Mouse (Mus musculus) brain, embryonic 14.5 days (tissue): ENCODE data around the gene Spen. TPM values are rescaled to one million over a fixed set of nuclear protein-coding genes. Genes with fewer than 3 reads are reported as not detected.
"Not testable (repeated sequence)": the region's sequence is repeated elsewhere in the genome, so short reads cannot be mapped to it uniquely, and the experiment has no call there.

ENCODE experiments used
- DNase-seq: peaks from one replicate; pipeline ENCODE4 v3.0.0-alpha.2; 2011; ENCODE audit warnings: low read depth
- CTCF ChIP-seq: fragments of 200-500 bp; IDR thresholded peaks from 2 replicates; pipeline ENCODE4 v1.5.1; 2012; ENCODE audit warnings: inconsistent platforms, mild to moderate bottlenecking, moderate library complexity, borderline replicate concordance; ENCODE audit not compliant: insufficient read depth, insufficient read length; ENCODE audit errors: extremely low read depth
- POLR2A ChIP-seq: fragments of 200-500 bp; IDR thresholded peaks from 2 replicates; pipeline ENCODE4 v1.6.1; 2012; ENCODE audit warnings: mild to moderate bottlenecking, inconsistent platforms, borderline replicate concordance; ENCODE audit not compliant: poor library complexity, insufficient read depth, insufficient read length, severe bottlenecking; ENCODE audit errors: extremely low read depth
- polyA plus RNA-seq: library from polyadenylated mRNA; depleted of rRNA; stranded (reverse); fragments of >200 nt; gene quantifications from 2 replicates; pipeline ENCODE4 v1.2.3, GENCODE M21; 2012

Gene Spen
- polyA plus RNA-seq, 1 experiment, result 32.7 TPM

DNA sequence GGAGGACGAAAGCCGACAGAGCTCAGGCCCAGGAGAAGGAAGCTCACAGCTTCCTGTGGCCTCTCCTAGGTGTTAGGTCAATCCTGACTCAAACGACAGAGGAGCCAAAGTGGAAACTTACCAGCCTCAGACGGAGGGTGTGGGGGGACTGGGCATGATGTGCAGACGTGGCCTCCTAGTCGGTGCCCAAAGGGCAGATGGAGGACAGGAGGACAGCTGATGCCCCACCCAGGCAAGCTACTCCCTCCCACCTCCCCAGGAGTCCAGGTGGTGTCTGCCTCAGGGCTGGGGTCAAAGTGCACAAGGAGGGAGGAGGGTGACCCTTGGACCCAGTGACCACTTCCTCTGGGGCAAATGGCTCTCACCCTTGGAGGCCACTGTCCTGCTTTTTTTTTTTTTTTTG, 32.9 kb upstream of the Spen start:
- DNase-seq, result no peak
- TF ChIP-seq POLR2A (no peak), CTCF (no peak)

DNA sequence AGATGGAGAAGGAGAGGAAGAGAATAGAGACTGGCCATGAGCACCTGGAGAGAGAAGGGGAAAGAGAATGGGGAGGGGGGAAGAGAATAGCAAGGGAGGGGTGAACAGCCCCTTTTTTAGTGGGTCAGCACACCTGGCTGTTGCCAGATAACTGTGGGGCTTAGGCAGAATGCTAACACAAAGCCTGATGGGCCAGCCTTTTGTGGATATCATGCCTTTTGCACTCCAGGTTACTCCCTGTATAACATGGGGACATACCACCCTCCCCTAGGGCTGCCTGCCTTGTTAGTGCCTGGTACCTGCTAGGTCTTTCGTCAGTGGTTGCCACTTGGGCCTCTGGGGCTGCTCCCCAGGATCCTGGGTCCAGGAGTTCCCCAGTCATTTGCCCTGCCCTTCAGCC, 32.4 kb upstream of the Spen start:
- DNase-seq, result no peak
- TF ChIP-seq CTCF (no peak), POLR2A (no peak)

DNA sequence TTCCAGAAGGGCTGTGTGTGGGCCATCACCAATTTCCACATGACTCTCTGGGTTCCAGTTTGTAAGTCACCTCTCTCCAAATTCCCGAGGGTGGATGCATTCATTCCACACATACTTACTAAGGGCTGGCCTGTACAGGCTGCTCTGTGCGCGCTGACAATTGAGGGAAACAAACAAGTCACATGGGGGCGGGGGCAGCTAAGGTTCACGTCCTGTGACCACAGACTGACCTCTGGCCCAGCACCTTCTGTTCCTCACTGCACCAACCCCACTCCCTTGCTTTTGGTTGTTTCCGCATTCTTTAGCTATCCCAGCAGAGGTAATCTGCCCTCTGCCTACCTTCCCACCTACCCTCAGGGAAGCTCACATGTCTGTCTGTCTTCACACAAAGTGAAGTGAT, 31.6 kb upstream of the Spen start:
- TF ChIP-seq POLR2A (no peak), CTCF (no peak)
- DNase-seq, result no peak

DNA sequence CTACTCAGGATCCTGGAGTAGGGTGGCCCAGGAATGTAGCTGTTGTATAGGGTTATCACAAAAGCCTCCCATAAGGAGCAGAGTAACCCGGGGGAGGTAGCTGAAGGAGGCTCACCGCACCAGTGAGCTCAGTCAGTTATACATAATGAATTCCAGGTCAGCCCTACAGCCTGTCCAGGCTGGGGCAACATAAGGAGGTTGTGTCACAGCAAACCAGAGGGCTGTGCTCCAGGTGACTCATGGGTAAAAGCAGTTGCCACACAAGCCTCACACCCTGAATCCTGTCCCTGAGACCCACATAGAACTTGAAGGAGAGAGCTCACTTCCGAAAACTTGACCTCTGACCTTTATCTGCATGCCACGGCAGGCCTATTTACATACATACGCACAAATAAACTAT, 30.6 kb upstream of the Spen start:
- no peak for DNase-seq
- TF ChIP-seq CTCF (no peak), POLR2A (no peak)

DNA sequence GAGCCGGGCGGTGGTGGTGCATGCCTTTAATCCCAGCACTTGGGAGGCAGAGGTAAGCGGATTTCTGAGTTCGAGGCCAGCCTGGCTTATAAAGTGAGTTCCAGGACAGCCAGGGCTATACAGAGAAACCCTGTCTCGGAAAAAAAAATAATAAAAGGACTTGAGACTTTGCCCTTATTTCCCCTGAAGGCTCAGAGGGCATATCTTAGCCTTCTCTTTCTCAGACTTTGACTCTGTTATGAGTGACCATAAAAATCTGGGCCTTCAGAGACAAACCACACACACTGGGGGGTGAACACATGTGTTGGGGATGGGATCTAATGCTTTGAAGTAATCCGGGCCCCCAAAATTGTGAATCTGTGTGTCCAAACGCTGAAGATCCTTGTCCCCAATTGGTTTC, 28.8 kb upstream of the Spen start:
- not testable (repeated sequence) for DNase-seq

DNA sequence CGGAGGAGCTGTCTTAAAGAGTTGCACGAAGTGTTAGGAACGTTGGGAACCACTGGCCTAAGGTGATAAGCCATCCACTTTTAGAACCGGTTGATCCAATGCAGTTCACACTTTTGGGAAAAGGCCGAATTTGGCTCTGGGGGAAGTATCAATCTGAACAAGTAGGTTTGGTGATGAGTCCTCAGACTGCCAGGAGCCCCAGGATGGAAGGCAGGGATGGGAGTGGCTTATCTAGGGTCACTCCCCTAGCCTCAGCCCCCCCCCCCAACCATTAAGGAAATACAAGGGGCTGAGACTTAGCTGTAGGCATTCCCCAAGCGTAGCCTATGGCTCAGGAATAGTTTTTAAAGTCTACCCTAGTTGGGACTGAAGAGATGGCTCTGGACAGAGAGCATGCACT, 27.8 kb upstream of the Spen start:
- TF ChIP-seq CTCF, result no peak
- DNase-seq, result no peak

DNA sequence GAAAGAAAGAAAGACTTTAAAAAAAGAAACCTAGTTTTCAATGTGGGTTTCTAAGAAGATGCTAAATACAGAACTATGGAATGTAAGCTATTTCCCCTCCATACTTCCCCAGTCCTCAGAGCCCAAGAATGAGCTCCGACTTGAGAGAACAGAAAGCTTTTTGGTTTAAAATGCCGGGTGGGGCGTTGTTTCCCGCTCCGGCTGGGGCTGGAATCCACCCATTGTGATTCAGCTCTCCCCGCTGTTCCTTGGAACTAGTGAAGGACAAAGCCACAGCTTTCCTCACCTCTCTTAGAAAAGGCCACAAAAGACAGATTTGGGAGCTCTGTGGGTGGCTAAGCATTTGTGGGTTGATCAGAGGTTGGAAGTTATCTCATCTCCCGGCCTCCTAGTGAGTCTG, 26.9 kb upstream of the Spen start:
- DNase-seq, result peak; percentile 17
- no peak for TF ChIP-seq POLR2A
- TF ChIP-seq CTCF, result no peak

DNA sequence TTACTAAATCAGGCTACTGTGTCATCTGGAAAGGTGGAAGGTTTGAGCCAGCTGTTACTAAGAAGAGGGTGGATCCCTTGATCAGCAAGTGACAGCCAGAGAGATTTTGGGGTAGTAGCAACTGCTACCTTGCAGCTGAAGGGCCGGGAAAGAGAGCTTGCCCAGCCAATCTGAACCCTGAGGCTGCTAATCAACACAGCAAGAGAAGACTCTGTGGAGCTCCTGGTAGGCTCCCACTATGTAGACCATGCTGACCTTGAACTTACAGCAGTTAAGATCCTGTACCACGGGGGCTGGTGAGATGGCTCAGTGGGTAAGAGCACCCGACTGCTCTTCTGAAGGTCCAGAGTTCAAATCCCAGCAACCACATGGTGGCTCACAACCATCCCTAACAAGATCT, 26.3 kb upstream of the Spen start:
- no peak for DNase-seq
- TF ChIP-seq CTCF (no peak), POLR2A (no peak)

DNA sequence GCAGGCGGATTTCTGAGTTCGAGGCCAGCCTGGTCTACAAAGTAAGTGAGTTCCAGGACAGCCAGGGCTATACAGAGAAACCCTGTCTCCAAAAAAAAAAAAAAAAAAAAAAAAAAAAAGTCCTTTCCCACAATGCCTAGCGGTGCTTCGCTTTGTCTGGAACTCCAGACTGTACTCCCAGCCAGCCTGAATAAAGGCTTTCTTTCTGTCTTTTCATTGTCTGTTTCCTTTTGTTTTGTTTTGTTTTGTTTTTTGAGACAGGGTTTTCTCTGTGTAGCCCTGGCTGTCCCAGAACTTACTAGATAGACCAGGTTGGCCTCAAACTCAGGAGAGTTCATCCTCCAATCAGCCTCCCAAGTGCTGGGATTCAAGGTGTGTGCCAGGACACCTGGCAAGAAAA, 25.8 kb upstream of the Spen start:
- DNase-seq, result no peak
- TF ChIP-seq CTCF (no peak), POLR2A (no peak)

DNA sequence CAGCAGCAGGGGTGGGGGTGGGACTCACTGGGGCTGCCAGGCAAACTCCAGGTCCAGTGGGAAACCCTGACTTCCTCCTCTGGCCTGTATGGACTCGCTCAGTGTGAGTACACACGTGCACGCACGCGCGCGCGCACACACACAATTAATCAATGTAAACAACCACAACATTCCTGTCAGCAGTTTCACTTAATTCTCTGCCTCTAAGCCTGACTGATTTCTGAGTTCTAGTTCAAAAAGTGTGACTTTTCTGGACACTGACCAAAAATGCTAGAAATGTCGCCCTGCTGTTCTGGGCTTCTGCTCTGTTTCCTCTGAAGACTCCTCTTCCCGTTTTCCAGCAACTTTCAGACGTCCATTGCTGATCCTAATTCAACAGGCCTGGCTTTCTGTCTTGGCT, 23.9 kb upstream of the Spen start:
- peak; percentile 20 for DNase-seq
- TF ChIP-seq CTCF, result no peak
- no peak for TF ChIP-seq POLR2A

DNA sequence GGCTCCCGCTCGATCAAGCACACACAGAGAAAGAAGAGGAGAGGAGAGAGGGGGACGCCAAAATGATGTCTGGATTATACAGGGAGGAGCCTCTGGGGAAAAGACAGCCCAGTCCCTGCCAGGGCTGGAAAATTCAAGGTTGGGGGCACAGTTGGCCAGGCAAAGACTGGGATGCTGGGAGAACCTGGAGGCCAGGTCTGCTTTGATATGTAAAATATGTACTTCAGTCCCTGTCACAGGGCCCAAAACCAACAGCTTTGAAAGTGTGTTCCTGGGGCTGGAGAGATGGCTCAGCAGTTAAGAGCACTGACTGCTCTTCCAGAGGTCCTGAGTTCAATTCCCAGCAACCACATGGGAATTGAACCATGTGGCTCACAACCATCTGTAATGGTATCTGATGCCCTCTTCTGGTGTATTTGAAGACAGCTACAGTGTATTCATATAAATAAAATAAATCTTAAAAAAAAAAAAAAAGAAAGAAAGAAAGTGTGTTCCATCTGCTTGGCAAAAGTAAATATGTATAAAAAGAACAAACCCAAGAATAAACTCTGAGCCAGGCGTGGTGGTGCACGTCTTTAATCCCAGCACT, 23.0 kb upstream of the Spen start:
- not testable (repeated sequence) for DNase-seq

DNA sequence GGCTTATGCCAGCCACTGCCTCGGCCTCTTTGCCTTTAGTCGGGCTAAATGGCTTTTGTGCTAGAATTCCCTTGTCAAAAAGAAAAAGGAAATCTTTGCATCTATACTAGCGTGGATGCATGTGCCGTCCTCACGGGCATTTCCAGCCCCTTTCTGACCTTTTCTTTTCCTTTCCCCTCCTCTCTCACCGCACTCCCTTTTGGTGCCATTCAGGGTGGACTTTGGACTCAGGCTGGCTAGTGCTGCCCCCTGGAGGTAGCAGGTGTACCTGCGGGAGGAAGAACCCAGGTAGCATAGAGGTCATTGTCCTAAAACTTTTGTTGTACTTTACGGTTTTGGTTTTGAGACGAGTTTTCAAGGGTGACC, 21.5 kb upstream of the Spen start:
- TF ChIP-seq CTCF, result peak; percentile 92
- no peak for TF ChIP-seq POLR2A
- DNase-seq, result peak; percentile 87

DNA sequence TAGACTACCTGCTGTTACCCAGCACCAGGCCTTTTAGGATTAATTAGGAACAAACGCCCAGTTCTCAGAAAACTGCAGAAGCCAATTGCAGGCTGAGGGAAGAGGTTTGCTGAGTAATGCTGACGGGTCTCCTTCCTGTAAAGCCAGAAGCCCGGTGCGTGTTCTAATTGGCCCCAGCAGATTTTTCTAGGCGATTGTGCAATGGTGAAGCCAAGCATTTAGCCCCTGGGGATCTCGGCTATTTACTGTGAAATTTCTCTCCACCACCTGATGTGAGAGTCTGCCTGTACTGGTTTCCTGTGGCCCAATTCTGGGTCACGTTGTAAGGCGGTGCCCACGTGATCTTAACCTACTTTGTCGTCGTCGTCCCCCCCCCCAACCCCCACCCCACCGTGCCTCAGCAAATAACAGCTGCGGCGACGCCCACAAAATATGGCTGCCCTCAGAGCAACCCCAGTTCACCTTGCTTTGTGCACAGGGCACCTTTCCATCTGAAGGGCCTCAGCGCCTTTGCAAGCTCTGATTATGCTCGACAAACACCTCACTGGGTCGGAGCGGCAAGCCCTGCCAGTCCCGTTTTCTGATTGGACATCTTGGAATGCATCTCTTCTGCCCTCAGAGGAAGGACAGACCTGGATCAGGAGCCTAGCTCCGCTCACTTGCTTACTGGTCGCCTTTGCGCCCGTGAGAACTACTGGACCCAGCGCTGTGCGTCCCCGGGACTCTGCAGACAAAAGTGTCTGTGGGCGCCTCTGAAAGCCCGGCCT, 20.9 kb upstream of the Spen start:
- DNase-seq, result peak; percentile 92

More for the DNA sequence above, 20.9 kb upstream of the Spen start:
- TF ChIP-seq POLR2A (no peak), CTCF (no peak)
